Mouse (Mus musculus) telencephalon, adult 2 months (tissue): ENCODE measurements around the gene Cldn4.

Source experiments
- DNase-seq: peaks from one replicate; pipeline ENCODE4 v3.0.0-alpha.2; 2011; ENCODE audit warnings: low read depth, low spot score

Gene Cldn4

GRCm38 (mm10) chr5:134932903-134933276 lies 13.8 kb downstream of the Cldn4 start:
- peak; percentile 11 for DNase-seq

DNA sequence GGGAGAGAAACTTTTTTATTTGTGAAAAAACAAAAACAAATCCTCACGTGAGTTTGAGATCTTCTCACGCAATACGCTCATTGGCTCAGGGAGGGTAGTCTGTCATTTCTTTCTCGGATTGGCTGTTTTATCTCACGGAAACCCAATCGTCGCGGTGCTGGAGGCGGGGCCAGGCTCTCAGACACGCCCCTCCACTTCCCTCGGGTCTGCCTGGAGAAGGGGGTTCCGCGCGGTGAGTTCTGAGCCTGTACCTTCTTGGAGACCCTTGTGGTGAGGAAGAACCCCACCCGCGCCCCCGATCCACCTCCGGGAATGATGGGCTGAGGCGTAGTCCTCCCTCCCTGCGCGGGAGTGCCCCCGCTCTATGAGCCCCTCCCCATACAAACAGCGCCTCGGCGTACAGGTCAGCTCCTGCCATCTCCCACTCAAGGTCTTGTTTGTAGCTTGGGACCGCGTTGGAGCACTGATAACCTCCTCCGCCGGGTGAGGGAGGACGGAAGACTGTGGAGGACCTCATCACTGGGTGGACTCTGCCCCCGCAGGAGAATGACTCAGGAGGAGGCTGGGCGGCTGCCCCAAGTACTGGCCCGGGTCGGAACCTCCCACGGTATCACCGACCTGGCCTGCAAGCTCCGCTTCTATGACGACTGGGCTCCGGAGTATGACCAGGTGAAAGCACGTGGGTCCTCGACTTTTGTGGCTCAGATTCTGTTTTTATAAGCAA lies 14.4 kb downstream of the Cldn4 start, which contains the start of gene Mettl27:
Gene Mettl27 (plus strand): TSS at position 190 of the 724 bp plus-strand sequence.
- peak; percentile 67 for DNase-seq

DNA sequence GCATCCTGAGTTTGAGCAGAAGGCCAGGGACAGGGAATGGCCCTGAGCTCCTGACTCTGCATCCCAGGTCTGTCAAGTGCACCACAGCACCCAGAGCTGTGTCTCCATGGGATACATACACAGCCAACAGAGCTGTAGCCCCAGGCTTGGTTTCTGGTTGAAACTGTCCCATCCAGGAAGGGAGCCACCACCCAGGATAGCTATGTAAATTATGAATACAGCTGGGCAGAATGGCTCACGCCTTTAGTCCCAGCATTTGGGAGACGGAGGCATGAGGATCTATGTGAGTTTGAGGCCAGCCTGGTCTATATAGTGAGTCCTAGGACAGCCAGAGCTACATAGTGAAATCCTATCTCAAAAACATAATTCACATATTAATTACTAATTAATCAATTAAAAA lies 16.7 kb downstream of the Cldn4 start:
- no peak for DNase-seq

DNA sequence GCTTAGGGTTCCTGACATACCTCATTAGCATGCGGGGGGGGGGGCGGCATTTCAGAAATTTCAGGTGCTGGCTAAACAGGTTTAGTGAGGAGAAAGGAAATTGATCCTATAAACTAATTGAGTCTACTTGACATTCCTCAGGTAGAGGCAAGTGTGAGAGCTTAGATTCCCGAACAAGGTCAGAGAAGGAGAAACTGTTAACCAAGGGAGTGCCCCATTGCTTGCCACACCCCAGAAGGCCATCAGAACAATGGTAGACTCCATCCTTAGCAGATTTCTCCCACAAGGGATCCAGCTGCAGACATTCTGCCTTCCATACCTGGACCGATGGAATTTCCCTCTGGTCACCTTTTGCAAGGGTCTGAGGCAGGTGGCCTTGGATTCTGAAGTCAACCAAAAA lies 20.0 kb downstream of the Cldn4 start:
- no peak for DNase-seq

- peak; percentile 3 for DNase-seq
These were observed 23.6 kb downstream of the Cldn4 start for GRCm38 (mm10) chr5:134923141-134923540.

DNA sequence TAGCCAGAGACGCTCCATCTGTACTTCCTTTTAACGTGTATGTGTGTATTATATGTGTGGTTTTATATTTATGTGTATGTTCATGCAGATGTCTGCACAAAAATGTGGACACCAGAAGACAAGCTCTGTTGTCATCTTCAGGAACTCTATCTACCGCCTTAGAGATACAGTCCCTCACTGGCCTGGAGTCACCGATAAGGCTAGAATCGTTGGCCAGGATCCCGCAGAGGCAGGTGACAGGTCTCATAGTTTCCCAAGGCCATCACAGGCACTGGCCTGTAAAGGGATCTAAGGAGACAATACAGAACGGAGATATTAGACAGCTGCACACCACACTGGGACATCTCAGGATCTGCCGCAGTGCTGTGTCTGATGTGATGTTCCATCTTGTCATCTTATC lies 25.6 kb downstream of the Cldn4 start:
- no peak for DNase-seq

DNA sequence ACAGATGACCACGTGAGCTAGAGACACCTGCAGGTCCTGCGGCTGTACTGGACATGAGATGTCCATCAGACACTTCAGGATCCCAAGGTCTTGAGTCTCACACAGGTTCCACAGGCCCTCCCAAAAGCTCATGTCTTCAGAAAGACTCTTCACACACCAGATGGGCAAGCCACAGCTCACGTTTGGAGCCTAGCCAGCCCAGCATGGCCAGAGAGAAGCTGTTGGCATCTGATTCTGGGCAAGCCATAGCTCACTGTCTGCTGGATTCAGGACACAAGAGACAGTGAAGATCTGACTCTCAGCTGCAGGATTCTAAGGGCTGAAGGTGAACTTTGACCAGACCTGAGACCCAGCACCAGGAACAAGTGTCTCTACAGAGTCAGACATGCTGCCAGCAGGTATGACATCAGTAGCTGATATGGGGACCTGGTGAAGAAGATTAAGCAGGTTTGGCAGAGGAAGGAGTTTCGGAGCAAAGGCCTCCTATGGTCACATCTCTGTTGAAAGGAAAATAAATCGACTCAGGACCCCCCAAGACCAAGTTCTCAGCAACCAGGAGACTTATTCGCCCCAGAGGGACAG lies 26.5 kb downstream of the Cldn4 start:
- no peak for DNase-seq

GRCm38 (mm10) chr5:134919097-134919496 lies 27.6 kb downstream of the Cldn4 start:
- DNase-seq, result no peak

DNA sequence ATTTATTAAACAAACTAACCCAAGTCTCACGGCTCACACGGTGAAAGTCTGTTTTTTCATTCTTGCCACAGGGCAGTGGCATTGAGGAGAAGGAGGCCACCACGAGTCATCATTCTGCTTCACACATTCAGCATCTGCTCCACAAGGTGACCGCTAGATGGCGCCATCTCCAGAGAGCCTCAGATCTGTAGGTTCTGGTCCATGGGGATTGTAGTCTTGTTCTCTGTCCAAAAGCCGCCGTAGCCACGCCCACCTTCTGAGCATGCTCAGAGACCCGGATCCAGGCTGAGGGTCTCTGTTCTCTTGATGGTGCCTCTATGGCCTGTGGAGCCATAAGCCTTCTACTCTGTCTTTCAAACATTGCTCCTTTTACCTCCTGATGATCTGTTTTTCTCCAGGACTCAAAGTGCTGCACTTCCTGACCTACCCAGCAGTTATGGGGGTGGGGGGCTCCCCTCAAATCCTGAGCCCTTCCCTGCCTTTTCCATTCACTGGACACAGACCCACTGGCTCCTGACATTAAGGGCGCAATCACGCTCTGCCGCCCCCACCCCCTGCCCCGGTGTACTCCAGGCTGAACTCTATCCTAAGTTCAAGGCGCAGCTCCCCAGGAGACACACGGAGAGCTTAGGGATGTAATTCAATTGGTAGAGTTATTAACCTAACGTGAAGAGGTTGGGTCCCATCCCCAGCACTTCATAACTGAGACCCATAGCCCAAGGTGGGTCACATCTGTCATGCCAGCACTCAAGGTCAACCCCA lies 28.5 kb downstream of the Cldn4 start:
- peak; percentile 2 for DNase-seq

DNA sequence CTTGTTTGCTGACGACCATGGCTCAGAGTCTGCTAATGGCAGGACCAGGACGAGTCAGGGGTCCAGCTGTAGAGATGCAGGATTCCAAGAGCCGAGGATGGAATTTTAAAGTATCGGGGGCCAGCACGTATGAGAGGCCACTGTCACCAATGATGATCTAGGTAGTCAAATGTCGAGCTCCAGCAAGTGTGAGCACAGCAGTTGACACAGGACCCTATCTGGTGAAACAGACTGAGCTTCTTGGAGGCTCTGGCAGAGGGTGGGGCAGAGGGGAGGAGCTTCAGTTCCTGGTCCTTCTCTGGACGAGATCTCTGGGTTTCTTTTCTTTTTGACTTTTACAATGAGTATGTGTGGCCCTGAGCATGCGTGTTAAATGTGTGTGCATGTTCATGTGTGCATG lies 31.4 kb downstream of the Cldn4 start, which contains the start of gene Cldn13:
Gene Cldn13 (minus strand): TSS at position 216 of the 400 bp plus-strand sequence.
- DNase-seq, result no peak

DNA sequence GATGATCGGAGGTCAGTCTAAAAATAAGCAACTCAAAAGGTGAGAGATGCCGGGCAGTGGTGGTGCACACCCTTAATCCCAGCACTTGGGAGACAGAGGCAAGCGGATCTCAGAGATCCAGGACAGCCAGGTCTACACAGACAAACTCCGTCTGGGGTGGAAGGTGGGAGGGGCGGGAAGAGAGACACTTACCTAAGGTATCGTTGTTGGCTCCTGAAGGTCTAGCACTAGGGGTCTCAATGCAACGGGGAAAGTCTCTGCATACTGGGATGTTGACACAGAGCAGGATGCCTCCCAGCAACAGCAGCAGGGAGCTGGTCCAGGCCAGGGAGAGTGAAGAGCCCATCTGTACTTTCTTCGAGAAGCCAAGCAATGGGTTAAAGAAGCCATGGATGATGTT lies 32.2 kb downstream of the Cldn4 start:
- DNase-seq, result no peak

- no peak for DNase-seq
These were observed 33.0 kb downstream of the Cldn4 start for GRCm38 (mm10) chr5:134913753-134914152.

- DNase-seq, result no peak
These were observed 33.4 kb downstream of the Cldn4 start for GRCm38 (mm10) chr5:134913352-134913751.

- DNase-seq, result no peak
These were observed 34.8 kb downstream of the Cldn4 start for GRCm38 (mm10) chr5:134911901-134912300.

- DNase-seq, result peak; percentile 77
These were observed 39.6 kb downstream of the Cldn4 start for GRCm38 (mm10) chr5:134907135-134907534.

DNA sequence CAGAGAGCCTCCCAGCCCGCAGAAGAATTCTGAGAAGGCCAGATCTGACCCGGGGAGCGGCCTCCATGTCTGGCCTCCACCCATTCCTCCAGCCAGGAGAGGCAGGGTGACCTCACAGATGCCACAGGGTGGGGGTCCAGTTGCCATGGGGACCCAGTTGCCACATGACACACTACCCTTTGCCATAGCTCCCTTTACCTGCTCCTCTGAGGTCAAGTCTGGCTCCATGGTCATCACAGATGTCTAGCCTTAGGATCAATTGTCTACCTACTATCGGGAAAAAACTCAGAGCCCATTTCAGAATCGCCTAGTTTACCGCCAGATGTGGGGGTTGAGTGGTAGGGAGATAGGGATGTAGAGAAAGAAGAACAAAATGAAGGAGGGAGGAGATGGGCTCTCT lies 40.1 kb downstream of the Cldn4 start, which contains the start of gene Tmem270:
Gene Tmem270 (minus strand): TSS at position 101 of the 400 bp plus-strand sequence.
- DNase-seq, result no peak

DNA sequence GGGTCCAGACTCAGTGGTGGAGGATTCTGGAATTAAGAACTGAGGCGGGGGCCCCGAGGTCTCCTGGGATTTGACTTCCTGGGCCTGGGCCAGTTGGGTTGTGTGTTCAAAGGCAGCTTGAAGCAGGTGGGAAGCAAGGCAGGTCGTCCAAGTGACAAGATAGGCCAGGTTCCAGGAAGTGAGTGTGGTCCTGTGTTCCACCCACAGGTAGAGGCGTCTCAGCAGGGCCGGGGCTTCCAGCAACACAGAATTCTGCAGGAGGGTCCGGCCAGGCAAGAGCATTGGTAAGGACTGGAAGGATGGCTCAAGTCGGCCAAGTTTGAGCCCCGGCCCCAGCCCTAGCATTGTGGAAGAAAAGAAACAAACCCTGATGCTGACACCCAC lies 45.1 kb downstream of the Cldn4 start:
- no peak for DNase-seq

- peak; percentile 4 for DNase-seq
These were observed 45.6 kb downstream of the Cldn4 start for GRCm38 (mm10) chr5:134901012-134901643.

DNA sequence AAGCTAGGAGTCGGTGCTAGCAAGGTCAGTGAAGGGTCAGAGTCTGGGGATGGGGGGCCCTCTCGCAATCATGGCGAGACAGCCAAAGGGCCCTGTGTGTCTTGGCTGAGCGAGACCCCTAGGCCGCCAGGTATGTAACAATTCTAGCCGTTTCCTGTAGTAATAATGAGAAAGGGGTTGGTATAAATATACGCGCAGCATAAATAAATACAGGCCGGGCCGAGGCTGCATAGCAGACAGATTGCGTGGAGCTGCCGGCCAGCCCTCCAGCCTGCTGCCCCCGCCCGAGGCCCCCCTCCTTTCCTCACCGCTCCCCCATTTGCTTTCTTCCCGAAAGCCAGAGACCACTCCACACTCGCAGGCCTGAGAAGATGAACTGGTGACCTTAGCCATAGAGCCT lies 49.1 kb downstream of the Cldn4 start:
- DNase-seq, result no peak

DNA sequence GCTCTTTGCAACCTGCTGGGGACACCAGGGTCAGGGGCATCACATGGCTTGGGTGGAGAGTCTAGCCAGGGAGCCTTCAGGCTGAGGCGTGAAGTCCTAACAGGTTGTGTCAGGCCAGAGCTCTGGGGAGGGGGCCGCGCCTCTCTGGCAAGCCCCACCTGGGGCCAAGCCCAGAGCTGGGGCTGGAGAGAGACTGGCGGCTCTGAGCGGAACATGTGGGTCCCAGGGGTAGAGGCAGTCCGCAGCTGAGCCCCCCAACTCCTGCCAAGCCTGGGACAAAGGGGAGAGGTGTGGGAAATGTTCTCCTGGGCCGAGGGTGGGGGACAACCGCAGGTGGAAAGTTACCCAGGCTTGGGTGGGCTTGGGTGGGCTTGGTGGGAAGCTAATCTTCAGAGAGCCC lies 49.8 kb downstream of the Cldn4 start:
- no peak for DNase-seq

DNA sequence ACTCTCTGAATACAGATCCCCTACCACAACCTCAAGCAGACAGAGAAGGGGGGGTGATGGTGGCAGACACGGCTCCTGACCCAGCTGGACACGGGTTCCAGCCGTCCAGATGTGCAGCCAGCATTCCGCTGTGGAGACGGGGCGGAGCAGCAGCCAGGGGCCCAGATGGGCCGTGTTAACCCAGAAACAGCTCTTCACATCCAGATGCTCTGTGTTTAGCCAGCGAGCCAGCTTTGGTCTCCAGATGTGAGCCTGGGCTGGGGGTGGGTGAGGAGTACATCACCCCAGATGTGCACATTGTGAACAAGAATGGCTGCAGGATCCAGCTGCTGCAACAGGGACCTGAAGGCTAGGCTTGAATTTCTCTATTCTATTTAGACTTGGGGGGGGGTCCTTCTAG lies 51.4 kb downstream of the Cldn4 start:
- DNase-seq, result no peak
